Mouse (Mus musculus): ENCODE results near the gene Sap18b.

GRCm38 (mm10) chr8:95839289-95839688 is 14.1 kb downstream of the Sap18b start:
- TF ChIP-seq GATA1 (IDR thresholded peaks at IDR 0.05; ENCODE audit: low read length) (no peak), TAL1 (IDR thresholded peaks at IDR 0.05; ENCODE audit: low read length) (no peak)
